Mouse (Mus musculus) kidney, postnatal 25 days (tissue): ENCODE data around the gene Poc5.
A peak's percentile ranks its signal among the peaks of the same experiment; 100 is the strongest.

ENCODE experiments used
- DNase-seq, 2 experiments: peaks; one replicate each; pipeline ENCODE4 v3.0.0; 2021; ENCODE audit warnings: mixed read lengths in 2 of 2

The Poc5 gene

DNA sequence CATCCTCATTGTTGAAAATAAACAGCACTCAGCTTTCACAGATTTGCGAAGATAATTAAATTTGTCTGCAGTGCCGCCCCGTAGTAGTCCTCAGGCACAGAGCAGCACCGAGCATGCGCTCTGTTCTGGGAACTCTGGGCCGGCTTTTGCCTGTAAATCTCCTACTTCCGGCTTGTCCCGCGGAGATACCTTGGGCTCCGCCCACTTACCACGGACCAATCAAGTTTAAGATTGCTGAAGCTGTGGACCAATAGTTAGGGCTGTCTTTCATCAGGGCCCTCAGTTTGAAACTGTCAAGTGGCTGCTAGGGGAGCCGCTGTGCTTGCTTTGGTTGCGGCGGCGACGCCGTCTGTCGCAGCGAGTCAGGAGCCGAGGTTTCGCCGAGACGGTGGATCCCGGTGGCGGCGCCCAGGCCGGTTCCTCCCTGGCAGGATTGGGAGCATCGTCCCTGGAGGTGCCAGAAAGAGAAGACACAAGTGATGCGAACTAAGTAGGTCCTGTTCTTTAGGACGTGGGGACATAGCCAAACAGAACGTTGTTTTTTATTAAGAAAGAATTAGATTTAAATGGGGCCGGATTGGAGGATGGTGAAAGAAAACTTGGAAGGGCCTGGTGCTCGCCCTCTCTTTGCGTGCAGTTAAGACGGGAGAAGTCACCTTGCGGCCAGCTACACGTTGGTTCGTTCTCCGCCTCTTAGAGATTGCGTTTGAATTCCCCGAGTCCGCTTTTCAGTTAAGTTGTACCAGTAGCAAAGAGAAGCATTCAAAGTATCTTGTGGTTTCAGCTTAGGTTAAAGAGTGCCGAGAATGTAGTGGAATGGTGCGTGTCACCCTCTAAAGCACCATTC lies at the start of gene Poc5:
Gene Poc5 (plus strand): TSS at position 253 of the 847 bp plus-strand sequence.
- peak; percentile 99 for DNase-seq

DNA sequence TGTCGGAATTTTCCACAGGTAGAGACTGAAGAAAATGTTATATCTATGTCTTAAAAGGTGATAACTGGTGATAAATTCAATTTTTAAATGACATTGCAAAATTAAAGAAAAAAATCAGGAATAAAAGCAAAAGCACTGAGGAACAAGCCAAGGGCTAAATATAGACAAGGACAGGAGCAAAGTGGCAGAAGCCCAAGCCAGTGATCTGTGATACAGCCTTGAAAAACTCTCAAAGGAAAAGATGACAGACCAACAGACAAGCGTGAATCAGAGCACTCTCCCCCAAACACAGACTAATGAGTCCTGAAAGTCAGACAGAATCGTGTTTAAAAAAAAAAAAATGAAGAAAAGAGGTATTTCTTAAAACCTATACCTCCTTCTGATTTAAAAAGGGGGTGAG lies 46.6 kb upstream of the Poc5 start:
- DNase-seq, result no peak

DNA sequence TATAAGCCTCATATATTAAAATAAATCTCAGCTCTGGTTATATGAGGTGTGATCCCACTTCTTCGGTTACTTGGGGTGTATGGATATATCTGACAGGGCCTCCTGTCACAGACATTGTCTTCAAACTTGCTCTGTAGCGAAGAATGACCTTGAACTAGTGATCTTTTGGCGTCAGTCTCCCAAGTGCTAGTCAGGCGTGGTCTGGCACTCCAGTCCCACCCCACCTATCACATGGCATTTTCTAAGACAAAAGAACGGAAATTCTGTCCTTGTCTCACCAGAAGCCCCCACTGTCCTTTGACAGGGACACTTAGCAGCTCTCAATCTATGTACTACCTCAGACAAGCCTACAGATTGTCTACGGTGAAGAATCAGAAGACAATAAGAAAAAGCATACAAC lies 43.3 kb upstream of the Poc5 start:
- DNase-seq, result no peak

DNA sequence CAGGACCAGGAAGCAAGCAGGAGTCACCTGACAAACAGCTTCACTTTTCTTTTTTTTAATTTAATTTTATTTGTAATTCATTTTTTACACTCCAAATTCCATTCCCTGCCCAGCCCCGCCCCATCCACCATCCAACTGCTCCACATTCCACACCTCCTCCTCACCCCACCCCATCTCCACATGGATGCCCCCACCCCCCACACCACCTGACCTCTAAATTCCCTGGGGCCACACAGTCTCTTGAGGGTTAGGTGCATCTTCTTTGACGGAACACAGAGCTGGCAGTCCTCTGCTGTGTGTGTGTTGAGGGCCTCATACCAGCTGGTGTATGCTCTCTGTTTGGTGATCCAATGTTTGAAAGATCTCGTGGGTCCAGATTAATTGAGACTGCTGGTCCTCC lies 41.5 kb upstream of the Poc5 start:
- no peak for DNase-seq

DNA sequence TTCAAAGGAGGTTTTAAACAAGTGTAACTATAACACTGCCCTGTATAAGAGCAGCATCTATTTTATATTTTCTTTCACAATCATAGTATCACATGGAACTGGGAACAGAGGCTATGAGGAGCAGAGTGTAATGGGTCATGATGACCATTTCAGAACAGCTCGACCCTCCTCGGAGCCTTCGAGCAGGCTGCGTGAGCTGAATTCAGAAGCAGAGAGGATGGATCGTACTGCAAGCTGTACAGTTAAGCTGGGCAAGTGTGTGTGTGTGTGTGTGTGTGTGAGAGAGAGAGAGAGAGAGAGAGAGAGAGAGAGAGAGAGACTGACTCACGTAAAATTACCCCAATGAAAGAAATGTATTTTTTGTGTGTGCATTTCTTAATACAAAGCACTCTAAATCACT lies 37.9 kb upstream of the Poc5 start:
- DNase-seq, result no peak

DNA sequence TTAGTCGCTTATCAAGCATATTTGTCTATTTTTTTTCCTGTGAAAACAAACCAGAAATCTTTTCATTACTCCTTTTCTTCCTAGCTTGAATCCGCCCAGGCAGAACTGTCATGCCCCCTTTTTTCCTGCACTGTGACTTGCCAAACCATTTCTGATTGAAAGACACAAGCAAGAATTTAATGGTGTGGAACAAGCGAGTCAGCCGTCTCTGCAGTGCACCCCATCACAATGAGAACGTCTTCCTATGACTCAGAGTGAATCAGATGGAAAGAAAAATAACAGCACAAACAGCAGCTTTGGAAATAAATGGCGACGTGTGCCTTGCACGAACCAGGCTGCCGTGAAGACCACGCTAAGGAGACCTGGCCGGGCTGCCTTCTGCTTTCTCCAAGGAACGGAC lies 36.8 kb upstream of the Poc5 start:
- no peak for DNase-seq

DNA sequence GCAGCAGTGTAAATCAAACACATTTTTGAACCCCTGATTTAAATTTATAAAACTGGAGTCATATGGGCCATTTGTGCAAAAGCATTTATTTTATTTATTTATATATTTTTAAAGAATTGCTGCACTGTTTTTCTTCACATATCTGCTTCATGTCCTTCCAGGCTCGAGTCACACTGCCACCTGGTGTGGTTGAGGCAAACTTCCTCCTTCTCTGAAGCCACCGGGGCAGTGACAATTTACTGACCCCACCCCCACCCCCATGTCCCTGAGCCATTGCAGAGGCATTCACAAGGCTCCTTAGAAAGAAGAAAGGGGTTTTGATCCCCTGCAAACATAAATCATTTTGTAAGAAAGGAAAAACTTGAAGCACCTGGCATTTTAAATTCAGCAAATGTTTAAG lies 12.6 kb upstream of the Poc5 start:
- no peak for DNase-seq

DNA sequence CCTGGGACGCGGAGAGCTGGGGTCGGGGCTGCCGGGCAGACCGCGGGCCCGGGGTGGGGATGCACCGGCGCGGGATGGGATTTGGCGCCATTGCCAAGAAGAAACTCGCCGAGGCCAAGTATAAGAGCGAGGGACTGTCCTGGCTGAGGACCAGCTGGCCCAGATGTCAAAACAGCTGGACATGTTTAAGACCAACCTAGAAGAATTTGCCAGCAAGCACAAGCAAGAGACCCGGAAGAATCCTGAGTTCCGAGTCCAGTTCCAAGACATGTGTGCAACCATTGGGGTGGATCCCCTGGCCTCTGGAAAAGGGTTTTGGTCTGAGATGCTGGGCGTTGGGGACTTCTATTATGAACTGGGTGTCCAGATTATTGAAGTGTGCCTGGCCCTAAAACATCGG lies 11.2 kb upstream of the Poc5 start:
- DNase-seq, result no peak

DNA sequence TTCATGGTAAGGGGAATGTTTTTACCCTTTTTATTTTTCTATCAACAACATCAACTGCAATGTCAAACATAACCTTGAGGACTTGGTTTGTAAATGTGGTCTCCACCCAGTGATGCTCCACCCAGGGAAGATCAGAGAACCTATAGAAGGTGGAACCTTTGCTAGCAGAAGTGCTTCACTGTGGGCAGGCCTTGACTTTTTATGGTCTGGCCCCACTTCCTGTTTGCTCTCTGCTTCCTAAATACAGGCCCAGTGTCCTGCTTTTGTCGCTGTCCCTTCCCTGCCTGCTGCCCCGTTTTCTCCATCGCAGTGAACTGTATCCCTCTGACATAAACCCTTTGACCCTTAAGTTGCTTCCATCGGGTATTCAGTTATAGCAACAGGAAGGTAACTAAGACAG lies 10.2 kb upstream of the Poc5 start:
- no peak for DNase-seq

DNA sequence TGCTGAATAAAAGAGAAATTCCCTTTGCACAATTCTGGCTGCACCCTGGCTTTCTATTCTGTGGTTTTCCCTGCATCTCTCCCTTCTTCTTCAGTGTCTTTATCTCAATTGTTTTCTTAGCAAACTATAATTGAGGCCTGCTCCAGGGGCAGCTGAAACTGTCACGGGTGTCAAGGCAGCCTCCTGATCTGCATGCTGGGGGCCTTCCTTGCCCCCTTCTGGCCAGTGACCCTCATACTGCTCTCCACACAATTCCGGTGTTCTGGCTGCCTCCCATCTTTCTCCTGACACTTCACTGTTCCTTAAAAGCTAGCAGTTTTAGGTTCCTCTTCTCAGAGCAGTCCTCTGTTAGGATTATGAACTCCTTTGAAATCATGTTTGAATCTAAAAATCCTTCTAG lies 1.2 kb downstream of the Poc5 start:
- no peak for DNase-seq

DNA sequence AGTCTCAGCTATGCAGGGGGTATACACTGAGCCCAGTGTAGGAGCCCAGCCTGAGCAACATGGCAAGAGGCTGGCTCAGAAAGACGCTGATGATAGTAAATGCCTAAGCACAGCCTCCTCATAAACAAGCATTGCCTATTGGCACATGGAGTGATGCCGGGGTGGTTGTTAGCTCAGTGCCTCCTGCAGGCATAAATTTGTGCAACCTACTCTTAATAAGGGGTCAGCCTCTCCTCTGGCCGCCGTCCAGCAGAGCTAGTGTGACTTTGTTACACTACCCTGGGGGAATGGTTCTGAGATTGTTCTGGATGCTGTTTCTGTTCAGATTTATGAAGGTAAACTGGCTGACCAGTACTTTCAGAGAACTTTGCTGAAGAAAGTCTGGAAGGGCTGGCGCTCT lies 13.2 kb downstream of the Poc5 start:
- DNase-seq, result peak; percentile 76 to 80

DNA sequence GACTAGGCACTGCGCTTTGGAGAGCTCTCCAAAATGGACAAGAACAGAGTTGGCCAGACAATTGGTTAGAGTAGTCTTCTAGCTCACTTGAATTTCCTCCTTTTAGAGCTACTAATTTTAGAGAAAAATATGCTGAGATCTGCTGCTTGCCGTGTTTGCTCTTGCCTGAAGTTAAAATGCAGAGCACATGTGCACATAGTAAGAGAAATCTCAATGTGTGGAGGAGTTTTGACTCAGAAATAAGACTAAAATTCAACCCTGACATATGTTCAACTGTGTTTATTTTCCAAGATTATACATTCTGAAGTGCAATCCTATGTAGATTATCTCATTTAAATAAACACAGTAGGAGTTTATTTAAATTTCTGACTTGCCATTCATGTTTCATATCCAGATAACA lies 17.4 kb downstream of the Poc5 start:
- no peak for DNase-seq

DNA sequence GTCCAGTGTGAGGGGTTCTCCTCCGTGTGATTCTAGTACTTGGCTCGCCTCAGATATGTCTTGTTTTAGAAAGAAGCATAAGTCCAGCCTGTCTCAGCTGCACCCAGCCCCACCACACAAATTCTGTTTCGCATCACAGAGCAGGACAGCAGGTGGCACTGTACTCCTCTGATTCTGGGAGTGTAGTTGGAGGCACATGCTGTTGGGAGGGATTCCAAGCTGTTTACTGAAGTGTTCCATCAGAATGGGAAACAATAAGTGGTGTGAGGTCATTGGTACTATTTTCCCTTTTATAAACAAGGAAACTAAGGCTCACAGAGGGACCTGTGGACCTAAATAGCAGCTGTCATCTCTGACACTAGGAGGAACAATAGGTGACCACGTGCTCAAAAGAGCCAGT lies 18.9 kb downstream of the Poc5 start:
- peak in 1 of 2 experiments; percentile 41 for DNase-seq

DNA sequence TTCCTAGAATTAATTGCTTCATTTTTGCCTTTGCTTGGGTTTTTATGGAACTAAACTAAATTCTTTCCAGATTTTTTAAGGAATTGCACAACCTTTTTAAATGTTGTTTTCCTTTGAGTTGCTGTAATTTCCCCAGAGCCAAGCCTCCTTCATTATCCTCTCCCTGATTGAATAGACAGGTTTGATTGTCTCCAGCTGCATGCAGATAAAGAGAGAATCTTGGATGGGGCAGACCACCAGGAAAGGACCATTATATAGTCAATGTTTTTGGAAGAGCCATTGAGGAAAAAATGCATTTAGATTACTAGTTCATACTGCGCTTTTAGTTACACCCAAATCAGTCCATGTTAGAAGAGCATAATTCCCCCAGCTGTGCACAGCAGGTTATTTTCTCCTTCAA lies 20.7 kb downstream of the Poc5 start:
- DNase-seq, result no peak

DNA sequence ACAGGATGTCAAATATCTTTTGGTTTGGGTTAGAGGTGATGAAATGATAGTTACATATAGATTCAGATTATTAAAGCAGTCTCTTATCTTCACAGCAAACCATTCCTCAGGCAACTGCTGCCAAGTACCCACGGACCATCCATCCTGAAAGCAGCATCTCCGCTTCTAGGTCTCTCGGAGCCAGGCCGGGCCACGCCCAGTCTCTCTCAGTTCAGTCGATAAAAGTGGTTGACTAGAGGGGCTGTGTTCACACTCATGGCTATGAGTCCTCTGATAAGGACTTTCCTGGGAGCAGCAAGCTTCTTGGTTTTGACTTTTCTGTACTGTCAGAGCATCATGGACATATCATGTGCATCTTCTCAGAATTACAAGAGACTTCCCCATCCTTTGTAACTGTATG lies 26.3 kb downstream of the Poc5 start:
- DNase-seq, result no peak

DNA sequence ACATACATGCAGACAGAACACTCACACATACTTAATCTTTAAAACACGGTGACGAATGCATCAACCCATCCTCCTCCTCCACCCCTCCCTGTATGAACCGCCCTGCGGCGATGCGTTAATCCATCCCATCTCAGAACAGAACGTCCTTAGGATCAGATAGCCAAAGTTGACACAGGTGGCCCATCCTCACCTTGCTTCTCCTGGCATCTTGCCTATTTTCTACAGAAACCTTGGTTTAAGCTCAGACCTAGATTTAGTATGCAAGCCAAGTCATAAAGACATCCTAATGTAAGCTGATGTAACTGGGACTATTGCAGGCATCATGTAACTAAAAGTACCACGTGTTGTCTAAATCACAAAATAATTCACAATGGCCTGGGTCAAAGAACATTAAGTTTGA lies 28.3 kb downstream of the Poc5 start:
- DNase-seq, result no peak

DNA sequence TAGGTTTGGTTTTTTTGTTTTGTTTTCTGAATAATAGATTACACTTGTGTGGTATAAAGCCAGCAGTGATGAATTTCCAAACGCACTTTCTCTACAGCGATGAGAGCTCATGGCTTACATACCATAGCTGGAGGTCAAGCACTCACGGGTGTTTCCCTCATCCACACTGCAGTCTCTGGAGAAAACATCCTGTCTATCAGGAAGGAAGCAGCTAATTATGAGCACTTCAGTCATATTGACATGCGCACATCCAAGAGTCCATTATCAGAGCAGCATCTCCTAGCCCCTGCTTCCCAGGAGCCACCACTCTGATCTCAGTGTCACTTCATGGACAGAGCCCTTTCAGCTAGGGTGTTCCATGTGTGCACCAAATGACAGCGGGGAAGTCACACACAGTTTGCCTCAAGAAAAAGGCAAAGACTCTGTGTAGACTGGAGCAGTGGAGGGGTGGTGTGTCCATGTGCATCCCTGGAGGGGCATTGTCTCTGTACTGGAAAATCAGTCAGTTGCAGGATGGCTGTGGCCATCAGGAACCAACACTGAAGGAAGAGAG lies 29.2 kb downstream of the Poc5 start:
- DNase-seq, result no peak

DNA sequence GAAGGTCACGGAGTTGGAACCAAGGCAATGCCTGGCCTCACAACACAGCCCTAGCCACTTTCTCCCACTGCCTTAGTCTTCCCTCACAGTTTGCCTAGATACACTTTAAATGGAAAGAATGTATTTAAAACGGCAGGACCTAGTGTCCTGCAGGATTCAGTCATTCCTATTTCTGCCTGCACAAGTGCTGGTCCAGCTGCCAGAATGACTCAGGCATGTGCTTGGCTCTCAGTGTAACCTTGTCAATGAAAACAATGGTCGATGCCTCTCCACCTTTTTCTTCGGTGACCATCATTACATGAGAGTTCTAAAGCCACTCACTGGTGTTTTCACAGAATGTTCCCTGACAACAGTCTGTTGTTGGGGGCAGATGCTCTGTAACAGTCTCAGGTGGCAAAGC lies 30.4 kb downstream of the Poc5 start:
- no peak for DNase-seq

DNA sequence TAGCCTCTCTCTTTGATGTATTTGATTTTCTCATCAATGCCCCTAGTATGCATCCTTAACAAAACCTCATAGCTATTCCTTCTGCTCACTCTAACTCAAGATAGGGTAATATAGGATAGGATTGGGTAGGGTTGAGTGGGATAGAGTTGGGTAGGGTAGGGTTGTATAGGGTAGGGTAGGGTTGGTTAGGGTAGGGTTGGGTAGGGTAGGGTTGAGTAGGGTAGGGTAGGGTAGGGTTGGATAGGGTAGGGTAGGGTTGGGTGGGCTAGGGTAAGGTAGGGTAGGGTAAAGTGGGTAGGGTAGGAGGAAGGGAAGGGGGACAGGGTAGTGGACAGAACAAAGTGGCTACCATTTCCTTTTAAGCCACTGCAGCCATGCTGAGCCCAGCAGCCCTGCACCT lies 33.1 kb downstream of the Poc5 start:
- DNase-seq, result no peak

DNA sequence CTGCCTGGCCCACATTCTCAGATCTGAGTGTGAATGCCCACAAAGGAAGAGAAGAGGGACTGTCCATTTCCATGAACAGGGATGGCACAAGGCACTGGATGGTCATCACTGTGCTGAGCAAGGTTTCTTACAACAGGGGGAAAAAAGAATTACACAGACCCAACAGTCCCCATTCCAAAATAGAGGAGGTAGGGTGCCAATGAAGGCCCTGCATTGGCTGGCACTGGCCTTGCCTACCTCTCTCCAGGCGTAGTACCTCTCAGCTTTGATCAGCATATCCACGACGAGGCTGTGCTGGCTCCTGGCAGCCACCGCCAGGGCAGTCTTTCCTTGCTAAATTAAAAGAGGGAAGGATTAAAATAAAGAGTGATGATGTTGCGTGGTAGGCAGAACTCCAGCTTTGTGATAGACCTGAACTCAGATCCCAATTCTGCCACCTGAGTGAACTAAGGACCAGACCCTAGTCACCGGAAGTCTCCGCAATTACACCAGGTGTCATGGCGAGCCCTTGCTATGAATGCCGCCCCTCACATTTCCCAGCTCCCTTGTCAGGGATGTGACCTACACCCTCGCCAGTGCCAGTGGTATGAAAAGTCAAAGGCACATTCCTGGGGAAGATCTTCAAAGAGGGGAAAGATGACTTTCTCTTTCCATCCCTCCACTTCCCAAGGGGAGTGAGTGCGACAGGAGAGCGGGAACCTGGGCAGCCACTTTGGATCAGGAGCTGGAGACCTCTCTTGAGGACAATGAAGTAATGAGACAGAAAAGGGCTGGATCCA lies 36.6 kb downstream of the Poc5 start:
- DNase-seq, result no peak

DNA sequence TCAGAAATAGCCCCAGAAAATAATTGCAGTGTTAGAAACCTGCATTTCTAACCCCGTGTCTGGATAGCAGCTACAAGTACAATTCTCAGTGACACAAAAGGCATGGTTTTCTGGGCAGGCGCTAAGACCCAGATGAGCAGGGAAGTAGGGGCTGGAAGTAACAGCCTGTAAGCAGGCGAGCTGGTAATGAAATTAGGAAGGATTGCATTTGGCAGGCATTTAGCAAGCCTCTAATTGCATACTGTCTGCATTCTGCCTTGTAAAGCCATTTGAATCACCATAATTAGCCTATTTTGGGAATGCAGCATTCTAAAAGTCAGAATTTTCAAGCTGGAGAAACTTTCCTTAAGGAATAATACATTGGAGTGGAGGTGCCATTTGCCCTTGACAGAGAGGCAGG lies 38.0 kb downstream of the Poc5 start:
- no peak for DNase-seq

DNA sequence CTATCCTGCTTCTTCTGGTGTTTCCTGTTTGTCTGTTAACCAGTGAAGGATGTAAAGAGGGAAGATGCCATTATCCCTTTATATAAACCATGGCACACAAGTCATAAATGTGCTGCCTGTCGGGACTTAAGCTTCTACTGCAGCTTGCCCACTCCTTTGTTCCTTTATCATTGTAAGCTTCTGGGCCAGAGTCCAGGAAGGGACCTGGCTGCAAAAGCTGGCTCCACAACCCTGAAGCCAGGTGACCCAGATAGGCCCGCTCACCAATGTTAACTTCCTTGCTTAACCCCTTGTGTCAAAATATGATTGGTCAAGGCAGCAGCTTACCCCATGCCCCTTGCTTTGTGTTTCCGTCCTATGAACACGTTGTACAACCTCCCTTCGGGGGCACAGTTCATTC lies 40.4 kb downstream of the Poc5 start:
- DNase-seq, result no peak

DNA sequence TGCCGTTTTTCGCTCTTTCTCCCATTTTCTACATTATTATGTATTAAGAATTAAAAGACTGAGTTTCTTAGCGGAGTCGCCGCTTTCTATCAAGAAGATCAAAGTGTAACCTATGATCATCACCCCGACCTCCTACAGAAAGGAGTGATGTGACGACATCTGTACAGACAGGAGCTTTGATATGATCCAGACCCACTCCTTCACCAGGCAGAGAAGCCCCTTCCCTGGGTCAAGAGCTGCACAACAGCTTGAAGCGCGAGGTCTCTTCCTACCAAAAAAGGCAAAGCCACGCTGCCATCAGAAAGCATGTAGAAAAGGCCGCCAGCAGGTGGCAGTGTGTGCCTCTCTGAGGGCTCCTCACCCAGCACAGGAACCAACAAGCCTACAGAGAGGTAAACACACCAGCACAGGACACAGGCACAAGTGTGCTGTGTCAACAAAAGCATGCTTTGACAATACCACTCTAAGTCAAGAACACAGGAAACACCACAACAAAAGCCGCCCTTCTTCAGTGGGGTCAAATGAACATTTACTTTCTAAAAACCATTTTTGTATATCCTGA lies 43.6 kb downstream of the Poc5 start:
- peak; percentile 91 to 96 for DNase-seq

DNA sequence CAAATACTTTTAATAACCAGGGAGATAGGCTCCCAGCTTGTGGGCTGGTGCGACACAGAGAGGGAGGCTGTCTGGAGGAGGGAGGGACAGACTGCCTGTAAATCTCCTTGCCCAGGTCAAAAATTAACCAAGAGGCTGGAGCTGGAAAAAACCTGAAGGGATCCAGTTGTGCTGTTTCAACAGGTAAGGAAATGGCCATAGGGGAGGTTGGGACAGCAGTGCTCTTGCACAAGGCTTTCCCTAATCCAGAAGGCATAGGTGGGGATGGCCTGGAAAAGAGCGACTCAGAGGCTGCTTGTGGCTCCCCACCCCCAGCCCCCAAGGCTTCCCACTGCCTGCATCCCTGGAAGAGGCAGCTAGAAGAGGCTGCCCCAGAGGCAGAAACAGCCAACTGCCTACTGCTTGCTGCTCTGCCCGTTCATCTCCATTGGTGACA lies 44.3 kb downstream of the Poc5 start:
- DNase-seq, result peak; percentile 72 to 85
